Mouse (Mus musculus): ENCODE results near the gene Dand5.
A peak's percentile ranks its signal among the peaks of the same experiment; 100 is the strongest.

Gene Dand5

GRCm38 (mm10) chr8:84783198-84783918 lies 39.3 kb downstream of the Dand5 start:
- peak; percentile 39 for DNase-seq

DNA sequence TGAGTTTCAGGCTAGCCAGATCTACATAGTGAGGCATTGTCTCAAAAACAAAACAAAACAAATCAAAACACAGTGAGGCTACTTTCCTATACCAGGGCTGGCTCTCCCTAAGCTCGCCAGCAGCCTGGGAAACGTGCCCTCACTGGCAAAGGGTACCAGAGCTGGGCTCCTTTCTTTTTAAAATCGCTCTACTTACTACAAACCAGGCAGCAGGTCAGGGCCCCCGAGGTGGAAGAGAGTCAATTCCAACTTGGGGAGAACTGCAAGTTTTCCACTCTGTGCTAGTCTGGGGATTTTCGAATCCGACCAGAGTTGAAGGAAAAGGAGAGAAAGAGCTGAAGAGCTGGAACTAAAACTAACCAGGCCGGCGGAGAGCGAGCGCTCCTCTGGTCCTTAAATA lies 39.9 kb downstream of the Dand5 start:
- DNase-seq: peak; percentile 61

- no peak for DNase-seq
These were observed 40.7 kb downstream of the Dand5 start for GRCm38 (mm10) chr8:84781686-84782505.

DNA sequence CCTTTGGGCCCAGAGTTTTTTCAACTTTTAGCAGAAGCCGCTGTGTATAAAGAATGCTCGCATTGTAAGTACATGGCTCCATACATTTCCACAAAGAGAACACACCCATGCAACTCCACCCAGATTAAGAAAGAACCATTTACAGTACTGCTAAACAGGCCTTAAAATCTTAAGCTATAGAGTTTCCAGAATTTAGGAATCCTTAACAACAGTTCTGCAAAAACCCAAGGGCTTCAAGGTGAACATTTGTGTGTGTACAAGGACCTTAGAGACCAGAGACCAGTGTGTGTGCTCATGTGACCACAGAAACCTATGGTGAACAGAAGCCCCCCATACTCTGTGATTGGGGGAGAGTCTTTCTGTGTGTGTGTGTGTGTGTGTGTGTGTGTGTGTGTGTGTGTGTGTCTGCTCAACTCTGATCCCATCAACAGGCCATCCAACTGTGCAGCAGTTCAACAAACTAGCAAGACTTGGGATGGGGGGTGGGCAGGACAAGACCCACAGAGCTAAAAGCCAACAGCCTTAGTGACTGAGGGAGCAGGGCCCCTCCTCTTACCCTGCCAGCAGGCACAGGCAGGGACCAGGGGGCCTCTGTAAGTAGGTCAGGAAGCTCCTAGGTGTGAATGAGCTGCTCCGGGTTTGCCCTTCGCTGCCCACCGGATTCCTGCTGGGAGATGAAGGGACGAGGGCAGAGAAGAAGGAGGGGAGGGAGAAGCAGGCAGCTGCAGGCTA lies 41.5 kb downstream of the Dand5 start:
- no peak for DNase-seq

DNA sequence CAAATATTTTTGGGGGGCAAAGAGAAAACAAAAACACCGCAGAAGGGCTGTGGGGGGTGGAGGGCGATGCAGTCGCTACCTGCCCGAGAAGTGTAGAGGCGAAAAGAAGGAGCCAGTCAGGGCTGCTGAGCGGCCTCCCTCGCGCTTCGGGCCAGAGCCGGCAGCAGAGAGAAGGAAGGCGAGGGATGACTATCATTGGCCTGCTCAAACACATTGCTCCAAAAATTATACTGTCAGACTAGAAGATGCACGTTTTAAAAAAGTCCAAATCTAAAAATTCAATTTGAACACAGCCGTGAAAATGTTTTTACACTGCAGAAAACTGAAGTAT lies 42.4 kb downstream of the Dand5 start:
- no peak for DNase-seq

GRCm38 (mm10) chr8:84779519-84780224 lies 43.0 kb downstream of the Dand5 start:
- DNase-seq: no peak

DNA sequence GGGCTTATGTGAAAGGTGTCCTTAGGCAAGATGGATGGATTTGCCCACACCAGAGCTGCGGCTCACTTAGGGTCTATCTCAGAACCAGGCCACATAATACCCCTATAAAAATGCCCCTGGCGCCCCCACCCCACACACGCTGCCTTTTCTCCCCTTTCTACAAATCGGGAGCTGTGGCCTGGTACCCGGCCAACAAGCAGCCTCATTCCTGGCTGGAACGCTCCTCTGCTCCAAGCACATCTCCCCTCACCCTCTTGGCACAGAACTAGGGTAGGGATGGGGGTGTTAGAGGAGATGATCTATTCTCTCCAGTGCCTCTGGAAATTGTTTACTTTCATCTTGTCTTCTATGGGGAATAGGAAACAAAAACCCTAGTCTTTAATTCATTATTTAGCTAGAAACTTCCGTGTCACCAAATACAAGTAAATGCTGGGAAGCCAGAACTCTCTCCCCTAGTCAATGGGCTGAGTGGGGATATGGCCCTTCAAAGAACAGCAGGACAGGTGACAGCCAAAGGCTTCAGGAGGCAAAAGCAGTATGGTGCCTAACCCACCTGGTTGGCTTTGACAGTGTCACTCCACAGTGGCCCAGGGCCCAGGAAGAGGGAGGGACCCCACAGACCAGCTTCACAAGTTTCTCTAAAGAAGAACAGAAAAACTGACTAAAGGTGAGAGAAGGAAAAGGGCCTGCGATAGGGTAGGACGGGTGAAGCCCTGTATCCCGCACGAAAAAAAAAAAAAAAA lies 43.8 kb downstream of the Dand5 start:
- peak; percentile 59 for DNase-seq

DNA sequence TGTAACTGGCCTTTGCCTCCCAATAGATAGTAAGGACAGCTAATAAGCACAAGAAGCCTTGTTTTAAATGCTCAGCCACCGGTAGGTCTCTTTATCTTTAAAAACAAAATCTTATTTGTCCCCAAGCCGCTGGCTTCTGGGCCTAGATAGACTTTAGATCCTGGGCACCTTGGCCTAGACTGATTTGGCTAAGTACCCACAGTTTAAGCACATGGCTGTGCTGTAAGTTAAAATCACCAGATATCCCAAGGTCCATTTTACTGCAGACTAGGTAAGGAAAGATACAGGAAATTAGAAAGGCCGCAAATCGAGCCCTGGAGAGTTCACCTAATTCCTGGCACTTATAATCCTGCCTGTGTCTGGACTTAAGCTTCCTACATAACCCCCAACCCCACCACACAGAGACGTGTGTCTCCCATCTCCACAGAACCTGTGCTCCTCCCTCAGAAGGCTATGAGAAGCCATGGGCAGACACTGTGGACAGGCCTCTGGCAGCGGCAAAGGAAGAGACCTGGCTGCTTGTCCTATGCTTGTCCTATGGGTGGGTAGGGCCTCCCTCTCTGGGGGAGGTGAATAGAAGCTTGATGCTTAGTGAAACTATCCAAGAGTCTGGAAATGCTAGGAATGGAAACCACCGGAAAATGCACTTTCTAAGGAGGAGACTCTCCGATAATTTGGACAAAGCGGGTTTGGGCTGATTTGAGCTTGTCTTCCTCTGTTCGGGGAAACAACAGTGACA lies 44.6 kb downstream of the Dand5 start:
- DNase-seq: no peak

DNA sequence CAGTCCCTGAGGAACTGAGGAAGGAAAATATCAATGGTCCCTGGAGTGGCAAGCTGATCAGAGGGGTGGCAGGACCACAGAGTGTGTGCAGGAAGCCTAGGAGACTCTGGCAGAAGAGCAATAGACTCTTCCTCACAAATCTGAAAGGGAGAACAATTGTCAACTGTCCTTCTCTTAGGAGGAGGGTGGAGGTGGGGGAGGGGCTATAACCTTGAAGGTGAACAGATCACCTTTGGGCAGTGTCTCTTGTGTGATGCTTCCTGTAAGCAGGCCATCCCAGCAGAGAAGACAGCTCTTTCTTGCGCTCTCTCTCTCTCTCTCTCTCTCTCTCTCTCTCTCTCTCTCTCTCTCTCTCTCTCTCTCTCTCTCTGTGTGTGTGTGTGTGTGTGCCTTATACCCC lies 46.1 kb downstream of the Dand5 start:
- DNase-seq: no peak

GRCm38 (mm10) chr8:84775621-84776113 lies 47.0 kb downstream of the Dand5 start:
- peak; percentile 68 for DNase-seq

DNA sequence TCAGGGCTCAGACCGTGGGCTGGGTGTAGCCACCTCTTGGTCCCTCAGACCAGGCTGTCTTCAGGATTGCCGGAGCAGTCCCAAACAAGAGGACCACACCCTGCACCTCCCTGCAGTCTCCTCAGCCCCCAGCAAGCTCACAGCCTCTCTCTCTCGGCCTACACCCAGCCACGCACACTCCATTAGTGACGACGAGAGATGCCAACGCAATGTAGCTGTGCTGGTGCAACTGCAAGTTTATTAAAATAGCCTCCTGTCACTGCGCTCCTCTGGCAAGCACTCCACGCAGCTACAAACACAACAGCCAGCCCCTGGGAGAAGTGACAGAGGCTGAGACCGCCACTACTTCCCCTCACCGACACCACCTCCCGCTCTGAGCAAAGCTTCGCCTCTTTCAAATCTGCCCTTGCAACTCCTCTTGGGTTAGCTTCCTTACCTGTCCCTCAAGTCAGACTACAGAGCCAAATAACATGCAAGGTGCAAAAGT lies 47.5 kb downstream of the Dand5 start:
- no peak for DNase-seq

- DNase-seq: peak; percentile 86
These were observed 48.1 kb downstream of the Dand5 start for GRCm38 (mm10) chr8:84774473-84774911.

GRCm38 (mm10) chr8:84773833-84774232 lies 48.8 kb downstream of the Dand5 start:
- DNase-seq: peak; percentile 94

DNA sequence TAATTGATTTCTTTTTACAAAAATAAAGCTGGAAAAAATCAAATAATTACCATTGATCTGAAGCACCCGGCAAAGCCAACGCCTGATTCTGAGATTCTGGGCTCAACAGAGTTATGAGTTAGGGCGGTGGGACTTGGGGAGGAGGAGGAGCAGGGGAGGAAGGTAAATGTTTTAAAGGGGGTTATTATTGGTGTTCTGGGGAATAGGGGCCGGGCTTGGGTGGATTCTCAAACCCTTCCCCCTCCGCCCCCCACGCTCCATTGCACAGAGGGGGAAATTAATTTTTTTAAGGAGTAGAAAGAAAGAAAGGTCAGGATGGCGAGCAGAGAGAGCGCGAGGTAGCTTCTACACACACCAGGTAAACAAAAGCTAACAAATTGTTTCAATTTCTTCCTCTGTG lies 49.3 kb downstream of the Dand5 start:
- DNase-seq: peak; percentile 78

- DNase-seq: peak; percentile 64
These were observed 50.0 kb downstream of the Dand5 start for GRCm38 (mm10) chr8:84772628-84773027.

DNA sequence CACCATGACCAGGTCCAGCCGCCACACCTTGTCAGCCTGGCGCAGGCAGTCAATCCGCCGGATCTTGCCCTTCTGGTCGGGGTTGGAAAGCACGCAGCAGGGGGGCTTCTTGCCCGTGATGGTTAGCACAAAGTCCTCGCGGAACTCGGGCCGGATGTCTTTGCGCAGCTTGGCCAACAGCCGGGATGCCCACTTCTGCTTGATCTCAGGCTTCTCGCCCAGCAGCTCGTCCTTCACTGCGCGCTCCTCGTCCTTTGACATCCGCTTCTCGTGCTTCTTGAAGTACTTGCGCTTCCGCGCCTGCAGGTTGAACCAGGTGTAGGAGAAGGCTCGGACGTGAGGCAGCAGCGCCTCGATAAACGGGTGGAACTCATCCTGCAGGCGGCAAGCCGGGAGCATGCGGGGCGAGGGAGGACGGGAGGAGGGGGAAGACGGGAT lies 50.7 kb downstream of the Dand5 start:
- DNase-seq: peak; percentile 87

- no peak for DNase-seq
These were observed 51.5 kb downstream of the Dand5 start for GRCm38 (mm10) chr8:84771000-84771687.

DNA sequence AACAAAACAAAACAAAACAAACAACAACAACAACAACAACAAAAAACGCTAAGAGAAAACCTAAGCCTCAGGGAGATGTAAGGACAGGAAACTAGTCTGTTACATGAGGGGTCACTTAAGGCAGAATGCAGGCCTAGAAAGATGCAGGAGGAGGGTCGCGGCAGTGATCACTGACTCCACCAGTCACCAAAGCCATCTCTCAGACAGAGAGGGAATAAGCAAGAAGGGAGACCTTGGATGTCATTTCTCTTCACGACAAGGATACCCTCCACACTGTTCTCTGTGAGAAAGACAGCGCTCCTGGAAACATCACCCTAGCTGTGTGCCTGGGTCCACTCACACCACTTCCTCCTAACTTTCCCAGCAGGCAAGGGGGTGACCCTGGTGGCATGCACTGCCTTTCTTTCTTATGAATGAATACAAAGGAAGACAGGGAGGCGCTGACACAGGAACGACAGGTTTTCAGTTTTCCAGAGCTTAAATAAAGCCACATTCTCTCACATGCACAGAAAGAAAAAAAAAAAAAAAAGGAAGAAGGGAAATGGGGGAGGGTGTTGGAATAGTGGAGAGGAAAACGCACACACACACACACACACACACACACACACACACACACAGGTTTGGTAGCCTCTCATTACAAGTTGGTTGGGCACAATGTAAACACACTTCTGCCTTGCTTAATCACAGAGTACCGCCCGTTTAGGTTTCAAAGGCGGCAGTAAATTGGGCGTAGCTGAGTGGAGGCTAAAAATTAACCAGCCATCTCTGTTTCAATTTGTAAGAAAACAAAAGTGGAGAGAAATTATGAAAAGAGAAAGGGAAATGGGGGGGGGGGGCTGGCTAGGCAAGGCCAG lies 52.3 kb downstream of the Dand5 start:
- no peak for DNase-seq

DNA sequence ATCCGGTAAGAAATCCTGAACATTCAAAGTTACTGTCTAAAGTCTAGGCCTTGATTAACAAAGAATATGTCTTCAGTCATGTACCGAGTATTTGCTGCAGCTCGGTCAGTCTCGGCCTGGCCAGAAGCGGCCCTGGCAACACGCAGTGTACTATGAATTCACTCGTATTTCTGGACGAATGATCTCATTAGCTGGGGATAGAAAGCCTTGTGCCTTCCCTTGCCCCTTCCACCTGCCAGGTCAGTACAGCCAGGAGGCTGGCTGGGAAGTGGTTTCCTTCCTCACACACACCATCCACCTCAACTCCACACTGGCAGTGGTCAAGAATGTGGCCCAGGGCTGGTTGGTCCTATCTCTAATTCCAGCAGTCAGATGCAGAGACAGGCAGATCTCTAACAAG lies 53.3 kb downstream of the Dand5 start:
- peak; percentile 80 for DNase-seq
